Mouse (Mus musculus): ENCODE measurements around the gene Cdca4.

DNA sequence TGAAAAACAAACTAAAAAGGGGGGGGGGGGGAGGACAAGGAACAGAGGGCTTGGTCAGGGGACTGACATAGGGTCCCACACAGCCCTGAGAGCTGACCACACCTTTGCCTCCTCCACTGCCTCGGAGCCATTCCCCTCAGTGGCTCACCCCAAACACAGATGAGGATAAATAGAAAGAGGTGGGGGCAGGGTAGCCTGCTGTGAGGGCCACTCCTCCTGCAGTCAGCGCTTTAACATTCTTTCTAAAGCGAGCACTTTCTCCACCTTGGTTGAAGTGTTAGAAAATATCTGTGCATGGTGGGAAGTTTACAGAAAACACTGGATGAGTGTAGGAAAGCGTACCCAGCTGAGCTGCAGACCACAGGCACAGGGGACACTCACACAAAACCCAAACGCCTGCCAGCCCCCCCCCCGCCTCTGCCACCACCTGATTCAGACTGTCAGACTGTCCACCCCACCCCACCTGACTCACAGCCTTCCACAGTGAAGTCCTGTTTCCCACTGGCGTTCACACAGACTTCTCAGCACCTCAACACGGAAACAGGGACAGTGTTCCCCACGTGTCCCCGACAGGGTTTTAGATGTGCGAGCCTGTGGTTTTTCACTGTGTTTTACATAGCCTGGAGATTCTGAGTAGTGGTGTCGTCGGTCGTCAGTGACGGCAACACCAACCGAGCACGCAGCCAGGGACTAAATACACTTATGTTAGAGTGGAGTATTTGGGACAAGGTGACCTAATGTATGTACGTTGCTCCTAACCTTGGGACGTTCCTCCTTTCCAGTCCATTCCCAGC is 18.9 kb downstream of the Cdca4 start:
- no peak for TF ChIP-seq CTCF (IDR thresholded peaks at IDR 0.05; ENCODE audit: low read depth)
- no peak for TF ChIP-seq EP300 (IDR thresholded peaks at IDR 0.05; ENCODE audit: low read depth)

Measured in liver, postnatal 0 days (tissue).